Mouse (Mus musculus): ENCODE measurements around the gene Zbtb1.
"Not testable (repeated sequence)": the region's sequence is repeated elsewhere in the genome, so short reads cannot be mapped to it uniquely, and the experiment has no call there.

Gene Zbtb1

DNA sequence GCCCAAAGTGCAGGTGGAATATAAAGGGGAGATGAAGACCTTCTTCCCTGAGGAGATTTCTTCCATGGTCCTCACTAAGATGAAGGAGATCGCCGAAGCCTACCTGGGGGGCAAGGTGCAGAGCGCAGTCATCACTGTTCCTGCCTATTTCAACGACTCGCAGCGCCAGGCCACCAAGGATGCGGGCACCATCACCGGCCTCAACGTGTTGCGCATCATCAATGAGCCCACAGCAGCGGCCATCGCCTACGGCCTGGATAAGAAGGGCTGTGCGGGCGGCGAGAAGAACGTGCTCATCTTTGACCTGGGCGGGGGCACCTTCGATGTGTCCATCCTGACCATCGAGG, 34.7 kb downstream of the Zbtb1 start:
- ATAC-seq (ENCODE audit: low TSS enrichment), result no peak

DNA sequence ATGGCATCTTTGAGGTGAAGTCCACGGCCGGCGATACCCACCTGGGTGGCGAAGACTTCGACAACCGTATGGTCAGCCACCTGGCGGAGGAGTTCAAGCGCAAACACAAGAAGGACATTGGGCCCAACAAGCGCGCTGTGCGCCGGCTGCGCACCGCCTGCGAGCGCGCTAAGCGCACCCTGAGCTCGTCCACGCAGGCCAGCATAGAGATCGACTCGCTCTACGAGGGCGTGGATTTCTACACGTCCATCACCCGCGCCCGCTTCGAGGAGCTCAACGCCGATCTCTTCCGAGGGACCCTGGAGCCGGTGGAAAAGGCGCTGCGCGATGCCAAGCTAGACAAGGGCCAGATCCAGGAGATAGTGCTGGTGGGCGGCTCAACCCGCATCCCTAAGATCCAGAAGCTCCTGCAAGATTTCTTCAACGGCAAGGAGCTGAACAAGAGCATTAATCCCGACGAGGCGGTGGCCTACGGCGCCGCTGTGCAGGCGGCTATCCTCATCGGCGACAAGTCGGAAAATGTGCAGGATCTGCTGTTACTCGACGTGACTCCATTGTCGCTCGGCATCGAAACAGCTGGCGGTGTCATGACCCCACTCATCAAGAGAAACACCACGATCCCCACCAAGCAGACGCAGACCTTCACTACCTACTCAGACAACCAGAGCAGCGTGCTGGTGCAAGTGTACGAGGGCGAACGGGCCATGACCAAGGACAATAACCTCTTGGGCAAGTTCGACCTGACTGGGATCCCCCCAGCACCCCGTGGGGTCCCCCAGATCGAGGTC, 35.3 kb downstream of the Zbtb1 start:
- ATAC-seq (ENCODE audit: low TSS enrichment), result no peak

DNA sequence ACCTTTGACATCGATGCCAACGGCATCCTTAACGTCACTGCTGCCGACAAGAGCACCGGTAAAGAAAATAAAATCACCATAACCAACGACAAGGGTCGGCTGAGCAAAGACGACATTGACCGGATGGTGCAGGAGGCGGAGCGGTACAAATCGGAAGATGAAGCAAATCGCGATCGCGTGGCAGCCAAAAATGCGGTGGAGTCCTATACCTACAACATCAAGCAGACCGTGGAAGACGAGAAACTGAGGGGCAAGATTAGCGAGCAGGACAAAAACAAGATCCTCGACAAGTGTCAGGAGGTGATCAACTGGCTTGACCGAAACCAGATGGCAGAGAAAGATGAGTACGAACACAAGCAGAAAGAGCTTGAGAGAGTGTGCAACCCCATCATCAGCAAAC, 35.9 kb downstream of the Zbtb1 start:
- ATAC-seq (ENCODE audit: low TSS enrichment), result no peak

DNA sequence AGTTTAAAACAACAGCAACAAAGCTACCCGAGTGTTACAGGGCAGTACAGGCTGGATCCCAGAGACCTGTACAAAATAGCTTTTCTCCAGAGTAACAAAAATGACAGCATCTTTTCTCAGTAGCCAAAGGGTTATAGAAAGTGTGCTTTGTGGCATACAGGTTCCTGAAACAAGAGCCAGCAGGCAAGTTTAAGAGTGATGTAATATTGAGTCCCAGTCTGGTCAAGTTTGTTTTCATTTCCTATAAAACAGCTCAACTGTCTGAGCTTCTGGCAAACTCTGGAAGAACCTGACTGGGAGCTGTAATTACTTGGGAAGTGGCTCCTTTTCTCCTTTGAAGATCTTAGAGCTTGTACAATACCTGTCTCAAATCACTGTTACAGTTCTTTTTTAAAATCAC, 37.1 kb downstream of the Zbtb1 start:
- ATAC-seq (ENCODE audit: low TSS enrichment), result no peak

DNA sequence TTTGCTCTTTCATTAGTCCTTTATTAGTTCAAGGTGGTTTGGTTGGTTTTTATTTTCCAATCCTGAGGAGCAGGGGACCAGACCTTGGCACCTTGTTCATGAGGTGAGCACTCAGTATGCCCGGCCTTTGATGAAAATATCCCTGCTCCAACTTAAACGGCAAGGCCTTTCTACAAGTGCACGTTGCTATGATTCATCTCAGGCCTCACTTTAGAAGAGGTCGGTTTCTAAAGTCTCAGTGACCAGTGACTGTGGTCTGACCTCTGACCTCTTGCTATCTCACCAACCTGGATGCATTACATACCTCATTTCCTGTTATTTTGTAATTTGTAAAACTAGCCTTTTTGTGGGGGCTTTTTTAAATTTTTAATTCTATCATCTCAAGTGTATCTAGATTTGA, 39.1 kb downstream of the Zbtb1 start:
- ATAC-seq (ENCODE audit: low TSS enrichment), result no peak

DNA sequence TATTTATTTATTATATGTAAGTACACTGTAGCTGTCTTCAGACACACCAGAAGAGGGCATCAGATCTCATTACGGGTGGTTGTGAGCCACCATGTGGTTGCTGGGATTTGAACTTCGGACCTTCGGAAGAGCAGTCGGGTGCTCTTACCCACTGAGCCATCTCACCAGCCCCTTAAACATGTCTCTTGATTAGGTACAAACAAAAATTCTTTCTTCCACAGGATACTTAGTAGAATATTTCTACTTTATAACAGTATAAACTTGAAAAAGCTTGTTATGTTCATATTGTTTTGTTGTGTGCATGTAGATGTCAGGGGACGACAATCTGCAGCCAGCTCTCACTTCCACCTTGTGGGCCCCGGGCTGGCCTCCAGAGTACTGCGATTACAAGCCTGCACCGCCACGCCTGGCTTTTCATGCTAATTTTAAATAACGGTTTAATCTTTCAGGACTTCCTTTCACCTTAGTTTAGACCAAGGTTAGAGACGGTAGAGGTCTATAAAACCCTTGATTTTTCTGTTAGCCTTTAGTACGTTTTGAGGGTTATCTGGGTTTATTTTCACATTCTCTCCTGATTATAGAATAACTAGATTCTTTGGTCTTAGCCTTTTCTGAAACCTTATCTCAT, 45.4 kb downstream of the Zbtb1 start:
- no peak for ATAC-seq (ENCODE audit: low TSS enrichment)

DNA sequence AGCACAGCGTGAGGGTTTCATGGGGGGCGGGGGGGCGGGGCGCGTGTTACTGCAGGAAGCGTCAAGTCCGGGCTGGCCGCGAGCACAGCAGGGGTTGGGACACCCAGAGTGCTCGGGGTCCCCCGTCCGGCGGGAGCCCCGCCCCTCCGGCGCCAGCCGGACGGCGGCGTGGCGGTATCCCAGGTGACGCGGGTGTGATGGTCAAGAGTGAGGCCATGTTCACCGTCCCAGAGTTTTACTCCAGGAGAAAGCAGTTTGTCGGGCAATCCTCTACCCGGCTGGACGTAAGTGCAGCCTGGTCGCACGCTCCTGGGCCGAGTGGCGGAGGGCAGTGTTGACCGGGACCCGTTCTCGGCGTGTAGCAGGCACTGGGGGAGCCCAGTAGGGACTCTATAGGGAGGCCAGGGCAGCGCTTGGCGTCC, 47.4 kb downstream of the Zbtb1 start, which contains the start of gene Ppp1r36:
Ppp1r36 (plus strand) TSS at position 106 of the 422 bp plus-strand sequence.
- no peak for ATAC-seq (ENCODE audit: low TSS enrichment)

DNA sequence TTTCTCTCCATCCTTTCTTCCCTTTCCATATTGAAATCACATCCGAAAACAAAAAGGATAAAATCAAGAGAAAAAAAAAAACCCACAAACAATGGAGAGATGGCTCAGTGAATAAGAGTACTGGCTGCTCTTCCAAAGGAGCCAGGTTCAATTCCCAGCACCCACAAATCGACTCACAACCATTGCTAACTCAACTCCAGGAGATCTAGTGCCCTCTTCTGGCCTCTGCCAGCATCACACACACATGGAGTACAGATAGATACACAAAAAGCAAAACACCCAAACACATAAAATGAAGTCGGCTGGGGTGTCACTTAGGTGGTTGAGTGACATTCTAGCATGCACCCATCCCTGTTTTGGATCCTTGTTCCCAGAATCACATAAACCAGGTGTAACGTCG, 48.3 kb downstream of the Zbtb1 start:
- ATAC-seq (ENCODE audit: low TSS enrichment), result no peak

DNA sequence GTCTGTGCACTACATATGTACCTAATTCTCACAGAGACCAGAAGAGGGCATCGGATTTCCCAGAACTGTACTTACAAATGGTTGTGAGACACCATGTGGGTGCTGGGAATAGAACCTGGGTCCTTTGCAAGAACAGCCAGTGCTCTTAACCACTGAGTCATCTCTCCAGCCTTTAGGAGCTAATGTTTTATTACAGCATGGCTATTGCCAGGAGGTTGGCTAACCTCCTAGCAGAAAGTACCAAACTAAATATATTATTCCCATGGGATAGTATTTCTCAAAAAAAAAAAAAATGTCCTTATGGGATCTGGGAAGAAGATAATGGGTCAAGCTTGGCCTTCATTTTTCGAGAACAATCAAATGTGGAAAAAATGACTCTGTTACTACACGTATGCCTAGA, 55.2 kb downstream of the Zbtb1 start:
- ATAC-seq (ENCODE audit: low TSS enrichment), result no peak

DNA sequence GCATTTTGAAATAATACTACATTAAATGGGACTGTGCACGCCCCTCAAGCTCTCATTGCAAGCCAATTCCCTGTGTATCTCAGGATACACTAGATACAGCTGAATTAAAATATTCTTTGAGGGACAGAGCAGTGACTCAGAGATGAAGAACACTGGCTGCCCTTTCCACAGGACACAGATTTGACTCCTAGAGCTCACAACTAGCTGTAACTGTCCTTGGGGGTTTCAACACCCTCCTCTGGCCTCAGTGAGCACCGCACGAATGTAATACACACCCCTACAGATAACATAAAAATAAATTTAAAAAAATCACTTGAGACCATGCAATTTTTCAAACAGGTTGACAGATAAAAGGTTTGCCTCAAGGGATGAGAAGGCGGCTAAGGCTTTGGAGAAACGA, 57.5 kb downstream of the Zbtb1 start:
- no peak for ATAC-seq (ENCODE audit: low TSS enrichment)

DNA sequence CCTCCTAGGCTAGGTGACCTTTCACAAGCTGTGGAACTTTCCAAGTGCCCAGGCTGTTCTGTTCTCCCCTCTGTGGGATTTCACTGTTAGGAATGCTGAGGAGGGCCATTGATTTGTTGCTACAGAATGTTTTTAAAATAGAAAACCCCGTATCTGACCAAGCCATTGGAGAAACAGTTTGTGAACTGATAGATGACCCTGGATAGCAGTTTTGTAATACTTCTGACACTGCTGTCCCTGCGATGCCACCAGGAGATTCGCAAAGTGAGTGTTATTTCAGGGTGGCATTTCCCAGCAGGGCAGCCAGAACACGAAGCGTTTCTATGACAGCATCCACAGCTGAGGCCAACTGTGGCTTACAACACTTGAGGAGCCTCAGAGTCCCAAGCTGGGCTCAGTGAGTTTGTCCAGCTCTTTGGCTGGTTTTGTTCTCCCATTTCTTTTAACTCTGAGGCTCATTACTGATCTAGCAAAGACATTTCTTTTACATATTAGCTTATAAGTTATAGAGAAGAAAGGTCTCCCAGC, 60.9 kb downstream of the Zbtb1 start:
- peak; percentile 80 for ATAC-seq (ENCODE audit: low TSS enrichment)

DNA sequence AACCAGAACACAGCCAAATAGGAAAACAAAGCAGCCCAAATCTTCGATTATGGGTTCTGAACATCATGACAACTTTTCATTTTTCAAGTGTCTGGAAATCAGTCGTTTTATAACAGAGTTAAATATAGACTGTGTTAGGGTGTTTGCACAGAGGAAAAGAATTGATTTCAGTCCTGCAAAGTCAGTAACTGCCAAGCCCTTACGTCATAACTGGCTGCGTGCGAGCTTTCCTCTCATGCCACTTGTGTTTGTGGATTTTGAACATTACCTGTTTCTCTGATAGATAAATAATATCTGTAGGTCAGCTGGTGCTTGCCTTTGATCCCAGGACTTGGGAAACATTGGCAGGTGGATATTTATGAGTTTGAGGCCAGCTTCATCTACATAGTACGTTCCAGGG, 61.4 kb downstream of the Zbtb1 start:
- ATAC-seq (ENCODE audit: low TSS enrichment), result no peak

DNA sequence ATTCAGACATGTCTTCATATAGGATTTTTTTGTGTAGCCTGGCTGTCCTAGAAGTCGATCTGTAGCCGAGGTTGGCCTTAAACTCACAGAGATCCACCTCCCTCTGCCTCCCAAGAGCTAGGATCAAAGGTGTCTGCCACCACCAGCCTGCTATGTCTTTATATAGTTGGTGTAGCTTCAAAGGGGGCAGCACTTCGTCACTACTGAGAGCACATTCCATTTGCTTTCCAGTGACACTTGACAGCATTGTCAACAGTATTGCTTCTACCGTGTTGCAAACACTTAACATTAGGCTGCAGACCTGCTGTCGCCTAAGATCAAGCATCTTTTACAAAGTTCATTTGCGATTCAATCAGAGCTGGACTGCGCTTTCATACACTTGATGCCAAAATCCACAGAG, 64.0 kb downstream of the Zbtb1 start:
- ATAC-seq (ENCODE audit: low TSS enrichment), result no peak

DNA sequence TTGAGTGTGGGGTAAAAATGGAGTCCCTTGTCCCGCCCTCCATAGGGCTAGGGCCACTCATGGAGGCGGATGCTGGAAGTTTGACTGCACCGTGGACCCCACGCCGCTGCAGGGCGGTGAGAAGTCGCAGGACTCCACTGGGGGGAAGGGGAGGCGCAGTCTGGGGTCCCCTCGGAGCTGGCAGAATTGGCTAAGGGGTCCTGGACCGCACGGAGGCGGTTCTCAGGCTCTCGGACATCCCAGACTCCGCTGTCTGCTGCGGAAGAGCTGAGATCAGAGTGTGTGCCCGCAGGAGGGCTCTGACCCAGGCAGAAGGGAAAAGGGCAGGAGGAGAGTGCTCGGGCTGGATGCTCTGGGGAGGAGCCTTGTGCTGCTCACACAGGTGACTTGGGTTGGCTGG, 65.0 kb downstream of the Zbtb1 start:
- no peak for ATAC-seq (ENCODE audit: low TSS enrichment)

DNA sequence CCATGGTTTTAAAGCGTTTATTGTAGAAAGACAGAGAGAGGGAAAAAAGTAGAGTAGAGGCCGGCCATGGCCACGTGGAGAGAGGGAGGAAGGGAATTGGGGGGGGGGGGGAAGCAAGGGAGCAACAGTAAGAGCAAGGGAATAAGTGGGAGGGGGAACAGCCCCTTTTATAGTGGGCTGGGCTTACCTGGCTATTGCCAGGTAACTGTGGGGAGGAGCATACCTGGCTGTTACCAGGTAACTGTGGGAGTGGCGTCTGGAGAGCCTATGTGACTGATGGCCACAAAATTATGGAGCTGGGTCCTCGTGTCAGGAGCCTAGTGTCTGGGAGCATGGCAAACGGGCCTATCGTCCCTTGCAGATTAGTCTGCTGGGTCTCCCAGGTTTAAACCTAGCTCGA, 65.5 kb downstream of the Zbtb1 start:
- no peak for ATAC-seq (ENCODE audit: low TSS enrichment)

DNA sequence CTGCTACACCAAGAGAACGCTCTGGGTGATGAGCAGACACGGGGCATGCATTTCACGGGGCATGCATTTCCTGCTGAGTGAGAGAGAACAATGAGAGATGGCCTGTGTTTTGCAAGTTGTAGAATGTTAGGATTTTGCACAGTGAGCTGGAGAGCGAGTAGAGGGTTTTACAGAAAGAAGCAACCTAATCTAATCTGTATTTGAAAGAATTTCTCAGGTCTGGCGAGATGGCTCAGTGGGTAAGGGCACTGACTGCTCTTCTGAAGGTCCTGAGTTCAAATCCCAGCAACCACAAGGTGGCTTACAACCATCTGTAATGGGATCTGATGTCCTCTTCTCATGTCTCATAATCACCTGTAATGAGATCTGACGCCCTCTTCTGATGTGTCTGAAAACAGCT, 73.4 kb downstream of the Zbtb1 start:
- not testable (repeated sequence) for ATAC-seq (ENCODE audit: low TSS enrichment)

DNA sequence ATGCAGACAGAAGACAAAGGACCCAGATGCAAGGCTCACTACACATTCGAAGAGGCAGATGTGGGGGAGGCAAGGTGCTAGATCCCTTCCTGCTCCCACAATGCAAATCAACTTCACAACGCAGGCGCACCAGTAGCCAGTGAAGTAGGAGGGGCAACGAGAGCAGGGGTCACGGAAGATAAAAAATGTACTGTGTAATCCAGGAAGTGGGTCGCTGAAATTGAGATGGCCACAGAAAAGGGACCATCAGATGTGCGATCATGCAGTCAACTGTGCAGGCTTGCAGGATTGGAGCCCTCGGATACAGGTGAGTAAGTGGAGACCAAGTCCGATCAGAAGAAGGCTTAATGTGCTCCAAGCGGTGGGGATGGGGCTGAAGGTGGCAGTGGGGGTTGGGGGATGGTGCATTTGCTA, 74.3 kb downstream of the Zbtb1 start:
- 0 out of 2 replicates have a peak, but pooled peaks have one; percentile 62 for ATAC-seq (ENCODE audit: low TSS enrichment)

DNA sequence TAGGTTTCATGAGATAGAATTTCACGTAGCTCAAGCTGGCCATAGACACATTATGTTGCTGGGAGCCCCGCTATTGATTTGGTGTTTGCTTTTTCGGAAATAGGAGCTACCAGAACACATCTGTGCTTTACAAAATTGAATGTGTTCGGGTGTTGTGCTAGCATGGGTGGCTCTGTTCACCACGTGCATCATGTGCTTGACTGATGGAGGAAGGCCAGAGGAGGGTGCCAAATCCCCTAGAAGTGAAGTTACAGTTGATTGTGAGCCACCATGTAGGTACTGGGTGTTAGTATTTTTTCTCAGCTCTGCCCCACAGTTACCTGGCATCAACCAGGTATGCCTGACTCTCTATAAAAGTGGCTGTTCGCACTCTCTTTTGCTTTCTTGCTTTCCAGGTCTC, 74.8 kb downstream of the Zbtb1 start:
- no peak for ATAC-seq (ENCODE audit: low TSS enrichment)

DNA sequence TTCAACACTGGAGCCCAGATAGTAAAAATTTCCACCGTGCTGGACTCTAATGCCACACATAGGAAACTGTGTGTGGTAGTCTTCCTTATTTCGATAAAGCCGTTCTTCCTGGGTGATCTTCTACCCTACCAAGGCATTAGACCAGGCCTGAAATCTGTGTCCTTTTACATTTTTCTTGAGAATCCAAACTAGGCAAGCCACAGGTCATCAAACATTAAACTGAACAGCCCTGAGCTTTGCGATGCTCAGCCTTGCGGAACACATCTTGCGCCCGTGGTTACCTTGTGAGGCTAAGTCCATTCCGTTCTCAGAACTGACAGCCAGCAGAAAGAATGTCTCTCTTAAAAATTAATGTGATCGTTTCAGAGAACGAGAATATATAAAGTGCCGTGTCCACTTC, 76.1 kb downstream of the Zbtb1 start:
- no peak for ATAC-seq (ENCODE audit: low TSS enrichment)
